Mouse (Mus musculus) ES-E14 (cell line): ENCODE data around the gene Psmd7. TPM values are rescaled to one million over a fixed set of nuclear protein-coding genes. Genes with fewer than 3 reads are reported as not detected.

ENCODE experiments used
- DNase-seq: peaks from one replicate; pipeline ENCODE4 v3.0.0-alpha.2; 2013; ENCODE audit warnings: low read depth, low spot score
- H3K27ac ChIP-seq: 2 replicates; pipeline ENCODE4 v1.5.1; 2012; ENCODE audit warnings: low read depth, mild to moderate bottlenecking, low read length, moderate library complexity, mixed read lengths; ENCODE audit not compliant: poor library complexity, insufficient read depth, severe bottlenecking
- H3K36me3 ChIP-seq: 2 replicates; pipeline ENCODE4 v1.6.1; 2012; ENCODE audit warnings: mild to moderate bottlenecking, low read length, moderate library complexity, mixed read lengths; ENCODE audit not compliant: control insufficient read depth, poor library complexity, insufficient read depth, severe bottlenecking
- H3K4me1 ChIP-seq, 2 experiments: fragments of 150-350 bp in 1 of 2; sonication (generic) in 1 of 2; 2 replicates each; pipeline ENCODE4 v1.6.1; 2012; ENCODE audit warnings: low read length in 2 of 2, mild to moderate bottlenecking in 1 of 2, mixed read lengths in 1 of 2; ENCODE audit not compliant: control insufficient read depth in 2 of 2, insufficient read depth in 2 of 2, poor library complexity in 1 of 2
- H3K4me3 ChIP-seq, 2 experiments: fragments of 150-350 bp in 1 of 2; sonication (generic) in 1 of 2; 2 replicates each; pipeline ENCODE4 v1.5.1; 2012; ENCODE audit warnings: low read length in 2 of 2, low read depth in 1 of 2, mild to moderate bottlenecking in 1 of 2, mixed read lengths in 1 of 2; ENCODE audit not compliant: insufficient read depth in 1 of 2, poor library complexity in 1 of 2, severe bottlenecking in 1 of 2
- H3K9ac ChIP-seq: 2 replicates; pipeline ENCODE4 v1.6.1; 2012; ENCODE audit warnings: low read depth, mild to moderate bottlenecking, low read length, mixed read lengths; ENCODE audit not compliant: poor library complexity, insufficient read depth, severe bottlenecking
- H3K9me3 ChIP-seq: fragments of 150-350 bp; sonication (generic); 2 replicates; pipeline ENCODE4 v1.6.1; 2012; ENCODE audit warnings: low read depth, mild to moderate bottlenecking, low read length; ENCODE audit not compliant: control insufficient read depth, insufficient read depth
- CHD2 ChIP-seq: IDR thresholded peaks from 2 replicates; pipeline ENCODE4 v1.6.1; 2014; ENCODE audit warnings: mild to moderate bottlenecking, low read depth, low read length, inconsistent platforms
- HCFC1 ChIP-seq: IDR thresholded peaks from 2 replicates; pipeline ENCODE4 v1.6.1; 2012; ENCODE audit warnings: low read length, inconsistent platforms, borderline replicate concordance; ENCODE audit not compliant: insufficient read depth
- MAFK ChIP-seq: IDR thresholded peaks from 2 replicates; pipeline ENCODE4 v1.6.1; 2014; ENCODE audit warnings: mild to moderate bottlenecking, low read depth, low read length, inconsistent platforms; ENCODE audit not compliant: insufficient read depth
- ZC3H11A ChIP-seq: IDR thresholded peaks from 2 replicates; pipeline ENCODE4 v1.6.1; 2012; ENCODE audit warnings: low read depth, mild to moderate bottlenecking, inconsistent platforms, low read length, borderline replicate concordance
- ZNF384 ChIP-seq: IDR thresholded peaks from 2 replicates; pipeline ENCODE4 v1.6.1; 2012; ENCODE audit warnings: low read depth, low read length, inconsistent platforms
- in situ Hi-C, 2 experiments: fragments of 600-800 bp; cut with MboI; formaldehyde crosslinking; loops; one replicate each; pipeline ENCODE4 v1.15.1; 2025; ENCODE audit warnings: low sequenced_read_pairs in 2 of 2, inconsistent platforms in 1 of 2; ENCODE audit not compliant: unreplicated experiment in 2 of 2
- total RNA-seq: library from RNA; depleted of rRNA; stranded (reverse); fragments of 300-350 nt; gene quantifications from 2 replicates; pipeline ENCODE4 v1.2.3, GENCODE M21; 2012; rRNA removed

Psmd7 gene
- total RNA-seq, 1 experiment = 150 TPM

DNA sequence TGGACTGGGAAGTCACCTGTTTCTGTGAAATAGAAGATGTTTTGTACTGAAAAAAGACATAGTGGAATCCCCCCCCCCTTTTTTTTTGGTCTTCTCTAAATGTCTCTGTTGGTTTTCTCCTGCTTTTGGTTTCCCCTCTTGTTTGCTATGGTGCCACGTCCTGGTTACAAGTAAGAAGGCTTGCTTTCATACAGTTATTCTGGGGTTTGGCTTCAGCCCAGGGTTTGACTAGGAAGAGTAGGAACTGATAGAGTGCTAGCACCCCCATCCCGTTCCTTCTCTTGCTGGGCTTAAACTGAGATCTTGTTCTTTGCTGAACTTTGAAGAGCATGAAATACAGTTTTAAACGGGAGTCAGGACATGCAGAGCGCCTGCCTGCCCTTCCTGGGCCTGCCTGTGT is 46.9 kb downstream of the Psmd7 start:
- no peak for DNase-seq
- in situ Hi-C loops = no loop called here
- TF ChIP-seq CHD2 (no peak), ZC3H11A (no peak), ZNF384 (no peak), HCFC1 (no peak)
- H3K4me3 ChIP-seq = no peak overlapping the region
- peaks cover 4% of the 10 kb centered on the region in 2 experiments; a peak in 1 of 4 replicates for H3K4me1 ChIP-seq
- H3K27ac ChIP-seq = no peak overlapping the region
- peaks cover 6% of the 10 kb centered on the region; the same call in 1 of the 2 replicates for H3K36me3 ChIP-seq
- no peaks in the 10 kb centered on the region for H3K9me3 ChIP-seq
- H3K9ac ChIP-seq = no peak overlapping the region

DNA sequence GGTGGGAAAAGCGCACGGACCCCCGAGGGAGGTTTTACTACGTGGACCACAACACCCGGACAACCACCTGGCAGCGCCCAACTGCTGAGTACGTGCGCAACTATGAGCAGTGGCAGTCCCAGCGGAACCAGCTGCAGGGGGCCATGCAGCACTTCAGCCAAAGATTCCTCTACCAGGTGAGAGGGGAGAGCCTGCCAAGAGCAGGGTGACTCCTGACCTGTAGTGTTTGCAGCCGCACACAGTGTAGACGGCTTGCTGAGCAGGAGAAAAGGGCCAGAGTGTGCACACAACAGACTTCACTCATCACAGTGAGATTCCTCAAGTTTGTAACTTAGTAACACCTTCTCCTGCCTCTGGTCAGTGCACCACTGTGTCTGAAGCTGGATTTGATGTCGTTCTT is 47.6 kb downstream of the Psmd7 start:
- no peaks in the 10 kb centered on the region for H3K9me3 ChIP-seq
- no peak overlapping the region for H3K4me3 ChIP-seq
- H3K9ac ChIP-seq = no peak overlapping the region
- no peak for DNase-seq
- H3K4me1 ChIP-seq = peaks cover 4% of the 10 kb centered on the region in 2 experiments; a peak in 1 of 4 replicates
- no peak for TF ChIP-seq MAFK
- TF ChIP-seq CHD2 = no peak
- TF ChIP-seq HCFC1 = no peak
- peaks cover 6% of the 10 kb centered on the region; the same call in 1 of the 2 replicates for H3K36me3 ChIP-seq
- in situ Hi-C loops = no loop called here
- no peak overlapping the region for H3K27ac ChIP-seq

DNA sequence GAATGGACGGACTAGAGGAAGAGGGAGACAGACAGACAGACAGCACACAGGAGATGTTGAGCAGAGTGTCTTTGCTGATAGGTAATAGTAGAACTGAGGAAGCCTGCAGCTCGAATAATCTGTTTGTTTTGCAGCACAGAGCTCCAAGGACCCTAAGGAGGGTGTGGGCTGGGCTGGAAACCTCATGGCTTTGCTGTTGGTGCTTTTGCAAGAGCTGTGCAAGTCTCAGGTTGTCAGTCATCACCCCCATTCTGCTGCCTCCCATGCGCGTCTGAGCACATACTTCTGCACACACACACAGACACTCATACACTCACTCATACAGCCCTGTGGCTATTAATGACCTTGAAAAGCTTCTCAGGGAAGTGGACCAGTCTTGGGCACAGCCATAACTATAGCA is 50.8 kb downstream of the Psmd7 start:
- Histone ChIP-seq H3K4me3 (no peak overlapping the region), H3K36me3 (peaks cover 6% of the 10 kb centered on the region; the same call in 1 of the 2 replicates), H3K27ac (no peak overlapping the region), H3K9ac (no peak overlapping the region), H3K9me3 (no peaks in the 10 kb centered on the region), H3K4me1 (no peaks in the 10 kb centered on the region)
- no peak for DNase-seq
- TF ChIP-seq MAFK (no peak), HCFC1 (no peak), CHD2 (no peak), ZC3H11A (no peak), ZNF384 (no peak)
- in situ Hi-C loops = no loop called here

Other genes starting within 250 kb of the Psmd7 start
- 9.4 and 12.7 TPM in 2 replicates for gene Nqo1, start 185.3 kb downstream of the Psmd7 start, total RNA-seq
- gene Nob1, start 163.4 kb downstream of the Psmd7 start, total RNA-seq = 81.8 and 85.5 TPM in 2 replicates
- 49.2 and 51.8 TPM in 2 replicates for gene Wwp2, start 152.1 kb downstream of the Psmd7 start, total RNA-seq